Mouse (Mus musculus): ENCODE results near the gene Camta1.

Gene Camta1

DNA sequence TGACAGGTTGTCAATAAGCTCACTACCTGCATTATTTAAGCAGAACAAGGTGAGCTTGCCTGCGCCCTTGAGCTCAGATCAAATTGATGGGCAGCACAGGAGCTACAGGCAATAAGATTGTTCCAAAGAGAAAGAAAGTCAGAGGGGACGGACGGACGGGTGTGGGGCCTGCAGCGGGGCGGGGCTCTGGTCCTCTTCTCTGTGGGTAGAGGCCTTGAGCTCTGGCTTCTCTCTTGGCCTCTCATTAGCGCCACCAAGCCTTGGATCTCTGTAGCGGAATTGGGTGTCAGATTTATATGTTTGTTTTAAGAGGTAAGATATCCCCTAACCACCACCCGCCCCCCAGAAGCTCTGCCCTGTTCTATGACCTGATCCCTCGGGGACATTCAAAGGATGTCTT lies 666.5 kb downstream of the Camta1 start:
- in situ Hi-C loops (cut with MboI; ENCODE audit: low pct_unique_long_range_greater_than_20kb in 1 of 2, low sequenced_read_pairs in 2 of 2, unreplicated experiment in 1 of 2) = no loop called here

DNA sequence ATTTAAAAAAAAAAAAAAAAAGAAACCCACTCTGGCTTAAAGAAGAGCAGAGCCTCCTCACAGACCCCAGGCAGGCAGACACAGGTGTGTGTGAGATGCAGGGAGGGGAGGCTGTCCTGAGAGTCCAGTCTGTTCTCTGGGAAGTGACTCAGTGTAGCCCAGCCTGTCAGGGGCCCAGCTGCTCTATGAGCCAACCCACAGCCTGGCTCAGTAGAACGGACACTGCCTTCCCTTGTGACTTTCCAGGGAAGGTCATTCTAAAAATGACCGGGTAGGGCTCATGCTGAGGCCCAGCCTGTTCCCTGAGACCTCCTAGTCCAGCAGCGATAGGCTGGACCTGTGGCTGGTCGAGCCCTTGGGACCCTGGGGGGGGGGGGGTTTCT lies 667.0 kb downstream of the Camta1 start:
- in situ Hi-C loops (cut with MboI; ENCODE audit: low pct_unique_long_range_greater_than_20kb in 1 of 2, low sequenced_read_pairs in 2 of 2, unreplicated experiment in 1 of 2) = no loop called here

DNA sequence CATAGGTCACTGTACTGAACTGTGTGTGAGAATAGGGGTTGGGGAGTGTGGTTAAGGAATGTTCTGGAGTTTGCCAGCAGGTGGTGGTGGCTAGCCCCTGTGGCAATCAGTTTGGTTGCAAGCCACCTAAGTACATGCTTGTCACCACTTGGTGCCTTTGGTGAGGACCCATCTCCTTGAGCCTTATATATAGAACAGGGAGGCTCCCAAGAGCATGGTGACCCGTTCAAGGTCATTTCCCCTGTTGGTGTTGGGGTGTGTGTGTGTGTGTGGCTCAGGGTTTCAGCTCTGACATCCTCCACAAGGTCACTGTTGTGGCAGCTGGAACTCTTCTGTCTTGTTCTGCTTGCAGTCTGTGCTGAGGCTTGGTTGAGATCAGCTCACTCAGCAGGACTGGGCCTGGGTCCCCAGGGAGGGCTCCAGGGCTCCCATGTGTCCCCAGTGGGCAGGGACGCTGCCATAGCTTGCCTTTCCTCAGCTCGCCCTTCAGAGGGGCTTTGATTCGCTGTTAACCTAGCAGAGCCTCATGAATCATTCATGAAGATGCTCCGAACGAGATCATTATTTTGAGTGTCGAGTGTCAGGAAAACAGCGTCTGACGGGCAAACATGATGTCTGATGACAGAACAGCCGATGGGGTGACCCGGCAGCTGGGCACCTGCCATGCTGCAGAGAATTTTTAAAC lies 667.5 kb downstream of the Camta1 start:
- in situ Hi-C loops (cut with MboI; ENCODE audit: low pct_unique_long_range_greater_than_20kb in 1 of 2, low sequenced_read_pairs in 2 of 2, unreplicated experiment in 1 of 2) = no loop called here

DNA sequence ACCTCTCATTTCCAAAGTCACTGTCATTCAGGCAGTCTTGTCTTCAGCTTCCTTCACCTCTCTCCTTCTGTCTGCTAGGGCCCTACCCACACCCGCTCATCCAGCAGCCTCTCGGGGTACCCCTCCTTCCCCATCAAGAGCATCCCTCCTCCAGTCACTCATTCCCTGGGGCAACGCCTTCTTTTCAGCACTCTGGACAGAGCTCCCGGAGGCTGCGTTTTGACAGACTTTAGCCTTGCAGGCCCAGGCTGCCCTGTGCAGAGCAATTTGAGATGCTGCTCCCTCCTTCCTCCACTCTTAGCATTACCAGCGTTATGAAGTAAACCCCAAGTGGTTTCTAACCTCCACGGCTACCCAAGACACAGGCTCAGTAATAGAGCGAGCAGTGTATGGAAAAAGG lies 675.2 kb downstream of the Camta1 start:
- in situ Hi-C loops (cut with MboI; ENCODE audit: low pct_unique_long_range_greater_than_20kb in 1 of 2, low sequenced_read_pairs in 2 of 2, unreplicated experiment in 1 of 2) = no loop called here

DNA sequence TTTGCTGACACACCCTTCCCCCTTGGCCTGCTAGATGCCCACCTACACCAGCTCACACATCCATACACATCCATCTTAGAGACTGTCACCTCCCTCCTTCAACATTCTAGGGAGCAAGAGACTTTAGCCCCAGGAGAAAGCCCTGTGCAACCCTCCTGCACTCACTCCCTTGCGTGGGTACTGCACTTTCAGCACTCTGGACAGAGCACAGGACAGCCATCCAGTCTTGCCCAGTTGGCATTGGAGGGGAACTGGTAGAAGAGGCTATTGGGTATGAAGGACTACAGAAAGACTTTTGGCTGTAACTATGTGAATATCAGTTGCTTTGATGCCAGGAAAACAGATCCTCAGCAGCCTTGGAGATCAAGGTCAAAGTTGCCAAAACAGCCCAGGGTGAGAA lies 675.9 kb downstream of the Camta1 start:
- in situ Hi-C loops (cut with MboI; ENCODE audit: low pct_unique_long_range_greater_than_20kb in 1 of 2, low sequenced_read_pairs in 2 of 2, unreplicated experiment in 1 of 2) = no loop called here

DNA sequence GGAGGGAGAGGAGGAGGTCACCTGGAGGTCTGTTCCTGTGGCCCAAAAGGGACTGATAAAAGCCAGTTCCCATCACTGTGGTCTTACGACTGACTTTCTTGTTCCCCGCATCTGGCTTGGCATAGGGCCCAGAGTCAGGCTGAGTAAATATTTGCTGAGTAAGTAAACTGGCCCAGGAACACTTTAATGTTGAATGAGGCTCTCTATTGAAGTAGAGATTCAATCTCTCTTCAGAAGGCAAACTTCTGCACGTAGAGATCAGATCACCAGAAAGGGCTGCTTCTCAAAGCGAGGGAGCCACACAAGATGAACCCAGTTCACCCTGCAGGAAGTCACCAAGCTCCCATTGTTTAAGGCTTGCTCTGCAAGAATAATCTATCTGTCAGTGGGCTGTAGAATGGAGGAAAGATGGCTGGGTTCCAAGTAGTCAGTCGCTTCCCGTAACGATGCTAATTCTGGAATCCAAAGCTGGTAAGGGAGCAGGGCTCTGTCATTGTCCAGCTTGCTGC lies 681.2 kb downstream of the Camta1 start:
- in situ Hi-C loops (cut with MboI; ENCODE audit: low pct_unique_long_range_greater_than_20kb in 1 of 2, low sequenced_read_pairs in 2 of 2, unreplicated experiment in 1 of 2) = no loop called here

DNA sequence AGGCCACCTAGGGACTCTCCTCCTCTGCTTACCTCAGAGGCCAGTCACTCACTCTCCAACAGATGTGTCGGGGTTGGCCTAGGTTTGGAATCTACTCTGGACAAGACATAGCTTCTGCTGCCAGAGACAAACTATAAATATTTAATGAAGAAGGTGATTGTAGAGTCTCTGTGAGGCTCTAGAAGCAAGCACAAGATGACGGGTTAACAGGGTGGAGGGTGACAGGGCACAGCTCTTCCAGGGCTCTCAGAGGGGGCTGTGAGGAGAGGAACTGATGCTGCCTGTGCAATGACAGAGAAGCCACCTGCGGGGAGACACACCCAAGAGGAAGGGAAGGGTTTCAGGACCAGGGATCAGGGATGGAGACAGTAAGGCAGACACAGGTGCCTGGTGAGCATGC lies 682.0 kb downstream of the Camta1 start:
- in situ Hi-C loops (cut with MboI; ENCODE audit: low pct_unique_long_range_greater_than_20kb in 1 of 2, low sequenced_read_pairs in 2 of 2, unreplicated experiment in 1 of 2) = no loop called here

DNA sequence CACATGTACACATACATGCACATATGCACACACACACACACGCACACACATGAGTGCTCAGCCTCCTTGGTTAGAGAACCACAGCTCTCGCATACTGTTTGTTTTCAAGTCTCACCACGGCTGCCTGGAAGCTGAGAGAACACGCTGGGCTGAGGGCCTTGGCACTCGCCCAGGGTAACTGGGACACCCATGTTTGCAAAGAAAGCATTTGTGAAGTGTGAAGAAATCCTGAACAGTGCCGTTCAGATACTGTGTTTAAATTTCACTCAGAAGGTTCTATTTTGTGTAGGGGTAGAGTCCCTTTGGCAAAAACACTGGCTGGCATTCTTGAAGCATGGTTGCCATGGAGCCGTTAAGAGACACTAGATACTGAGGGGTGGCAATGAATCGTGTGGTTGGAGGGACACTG lies 682.7 kb downstream of the Camta1 start:
- in situ Hi-C loops (cut with MboI; ENCODE audit: low pct_unique_long_range_greater_than_20kb in 1 of 2, low sequenced_read_pairs in 2 of 2, unreplicated experiment in 1 of 2) = no loop called here

DNA sequence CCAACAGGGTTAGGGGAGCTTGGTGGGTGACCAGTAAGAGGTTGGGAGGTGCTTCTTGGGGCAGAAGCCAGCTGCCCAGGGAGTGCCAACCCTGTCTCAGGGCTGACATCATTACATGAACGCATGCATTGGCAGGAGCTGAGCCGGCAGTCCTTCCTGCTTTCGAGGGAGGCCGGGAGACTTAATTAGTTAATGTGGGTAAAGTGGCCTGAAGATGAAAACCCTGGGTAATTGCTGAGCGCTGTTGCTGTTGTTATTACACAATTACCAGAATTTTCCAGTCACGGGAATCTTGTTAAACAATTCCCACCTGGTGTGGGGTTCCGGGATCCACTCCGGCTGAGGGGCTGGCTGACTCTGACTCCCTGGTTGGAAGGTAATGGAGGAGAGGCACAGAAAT lies 689.1 kb downstream of the Camta1 start:
- in situ Hi-C loops (cut with MboI; ENCODE audit: low pct_unique_long_range_greater_than_20kb in 1 of 2, low sequenced_read_pairs in 2 of 2, unreplicated experiment in 1 of 2) = loop anchor here in 1 of 2 experiments (25.0 kb wide), 1 partner anchor 115 kb away; no protein-coding TSS in a partner anchor

DNA sequence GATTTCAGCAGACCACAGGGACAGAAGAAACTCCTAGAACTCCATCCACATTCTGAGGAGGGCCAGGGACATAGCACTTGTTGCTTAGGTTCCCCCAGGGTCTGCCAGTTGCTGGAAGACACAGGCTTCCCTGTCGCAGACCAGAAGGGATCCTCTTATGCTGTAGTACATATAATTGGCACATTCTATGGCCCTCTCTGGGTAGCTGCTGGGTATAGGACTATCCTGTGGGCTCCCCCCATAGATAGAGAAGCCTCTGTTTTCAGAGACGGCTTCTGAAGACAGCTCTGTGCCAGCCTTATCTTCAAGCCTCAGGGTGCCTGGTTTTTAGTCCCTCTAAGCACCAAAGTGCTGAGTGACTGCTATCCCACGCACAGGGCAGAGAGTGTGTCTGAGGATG lies 690.6 kb downstream of the Camta1 start:
- in situ Hi-C loops (cut with MboI; ENCODE audit: low pct_unique_long_range_greater_than_20kb in 1 of 2, low sequenced_read_pairs in 2 of 2, unreplicated experiment in 1 of 2) = loop anchor here in 1 of 2 experiments (25.0 kb wide), 1 partner anchor 116 kb away; no protein-coding TSS in a partner anchor

DNA sequence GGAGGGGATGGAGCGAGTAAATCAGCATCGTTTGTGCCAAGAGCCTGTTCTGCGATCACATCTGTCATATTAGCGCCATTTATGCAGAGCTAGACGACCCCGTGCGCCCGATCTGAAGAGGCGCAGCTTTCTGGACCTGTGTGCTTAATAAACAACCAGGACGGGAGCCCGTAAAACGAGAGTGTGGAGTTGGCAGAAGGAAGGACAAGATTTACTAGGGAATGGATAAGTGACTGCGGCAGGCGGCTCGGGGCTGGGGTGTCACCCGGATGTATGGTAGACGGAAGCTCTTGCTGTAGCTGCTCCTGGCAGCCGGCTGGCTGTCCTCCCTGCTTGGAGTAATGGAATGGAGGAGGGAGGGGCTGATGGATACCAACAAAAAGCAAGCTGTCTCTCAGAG lies 691.0 kb downstream of the Camta1 start:
- in situ Hi-C loops (cut with MboI; ENCODE audit: low pct_unique_long_range_greater_than_20kb in 1 of 2, low sequenced_read_pairs in 2 of 2, unreplicated experiment in 1 of 2) = loop anchor here in 1 of 2 experiments (25.0 kb wide), 1 partner anchor 117 kb away; no protein-coding TSS in a partner anchor

DNA sequence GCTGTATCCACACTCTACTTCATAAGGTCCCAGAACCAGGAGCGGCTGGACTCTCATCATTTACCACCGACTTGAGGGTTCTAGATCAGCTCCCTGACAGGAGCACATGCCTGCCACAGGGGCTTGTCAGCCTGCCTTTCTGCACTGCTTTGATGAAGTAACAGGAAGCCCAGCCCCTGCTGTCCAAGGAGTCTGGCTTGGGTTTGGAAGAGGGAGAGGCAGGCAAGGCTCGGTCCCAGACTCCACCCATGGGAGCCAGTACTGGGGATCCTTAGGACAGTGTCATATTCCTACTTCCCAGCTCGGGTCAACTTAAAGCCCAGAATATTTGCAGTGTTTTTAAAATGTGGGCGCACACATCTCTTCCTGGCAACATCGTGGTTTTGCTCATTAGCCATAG lies 694.7 kb downstream of the Camta1 start:
- in situ Hi-C loops (cut with MboI; ENCODE audit: low pct_unique_long_range_greater_than_20kb in 1 of 2, low sequenced_read_pairs in 2 of 2, unreplicated experiment in 1 of 2) = loop anchor here in 1 of 2 experiments (25.0 kb wide), 1 partner anchor 120 kb away; no protein-coding TSS in a partner anchor

DNA sequence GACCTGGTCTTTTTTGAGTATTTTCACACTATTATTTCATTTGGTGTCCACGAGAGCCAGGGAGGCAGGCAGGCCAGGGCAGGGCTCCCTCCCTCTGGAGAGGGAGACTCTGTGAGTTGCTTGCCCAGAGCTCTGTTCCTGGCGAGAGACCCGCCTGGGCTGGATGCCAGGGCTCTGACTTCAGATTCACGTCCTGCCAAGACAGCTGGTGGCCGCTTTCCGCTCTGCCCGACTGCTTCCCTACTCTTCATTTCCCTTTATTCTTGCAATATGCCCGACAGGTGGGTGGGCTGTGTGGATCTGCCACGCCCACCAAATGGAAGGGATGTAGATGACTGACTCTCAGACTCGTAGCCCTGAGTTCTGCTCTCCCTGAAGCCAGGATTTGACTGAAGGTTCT lies 696.1 kb downstream of the Camta1 start:
- in situ Hi-C loops (cut with MboI; ENCODE audit: low pct_unique_long_range_greater_than_20kb in 1 of 2, low sequenced_read_pairs in 2 of 2, unreplicated experiment in 1 of 2) = loop anchor here in 1 of 2 experiments (25.0 kb wide), 1 partner anchor 122 kb away; no protein-coding TSS in a partner anchor

DNA sequence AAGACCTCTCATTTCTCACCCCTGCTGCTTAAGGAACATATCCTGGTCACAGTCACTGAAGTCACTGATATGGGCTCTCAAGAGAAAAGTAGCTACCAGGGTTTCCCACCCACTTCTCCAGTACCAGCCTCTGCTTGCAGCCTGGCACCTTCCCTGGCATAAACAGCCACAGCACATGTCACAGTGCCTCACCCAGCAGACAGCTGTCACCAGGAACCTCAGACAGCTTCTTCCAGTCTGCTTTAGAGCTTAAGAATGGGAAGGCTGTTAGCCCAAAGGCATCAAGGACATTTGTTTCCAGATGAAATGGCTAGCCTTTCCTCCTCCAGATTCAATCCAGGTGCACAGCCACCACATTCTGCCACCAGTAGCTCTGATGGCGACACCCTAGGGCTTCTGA lies 697.4 kb downstream of the Camta1 start:
- in situ Hi-C loops (cut with MboI; ENCODE audit: low pct_unique_long_range_greater_than_20kb in 1 of 2, low sequenced_read_pairs in 2 of 2, unreplicated experiment in 1 of 2) = loop anchor here in 1 of 2 experiments (25.0 kb wide), 1 partner anchor 123 kb away; no protein-coding TSS in a partner anchor

DNA sequence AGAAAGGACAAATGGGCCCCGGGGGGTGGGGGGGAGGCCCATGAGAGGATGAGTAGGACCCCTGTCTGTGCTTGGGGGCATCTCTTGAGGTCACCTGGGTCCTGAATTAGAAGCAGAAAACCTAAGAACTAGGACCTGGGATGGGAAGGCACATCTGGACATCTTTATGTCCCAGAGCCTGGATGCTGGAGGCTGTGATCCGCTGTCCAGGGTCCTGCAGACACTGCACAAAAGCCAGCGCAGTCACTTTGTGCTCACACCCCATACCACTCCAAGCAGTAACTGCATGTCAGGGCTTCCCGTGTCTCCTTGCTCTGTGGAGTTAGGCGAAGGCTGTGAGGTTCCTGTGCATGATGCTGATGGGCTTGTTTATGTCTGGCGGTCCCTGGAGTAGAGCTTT lies 699.8 kb downstream of the Camta1 start:
- in situ Hi-C loops (cut with MboI; ENCODE audit: low pct_unique_long_range_greater_than_20kb in 1 of 2, low sequenced_read_pairs in 2 of 2, unreplicated experiment in 1 of 2) = loop anchor here in 1 of 2 experiments (25.0 kb wide), 1 partner anchor 125 kb away; no protein-coding TSS in a partner anchor

DNA sequence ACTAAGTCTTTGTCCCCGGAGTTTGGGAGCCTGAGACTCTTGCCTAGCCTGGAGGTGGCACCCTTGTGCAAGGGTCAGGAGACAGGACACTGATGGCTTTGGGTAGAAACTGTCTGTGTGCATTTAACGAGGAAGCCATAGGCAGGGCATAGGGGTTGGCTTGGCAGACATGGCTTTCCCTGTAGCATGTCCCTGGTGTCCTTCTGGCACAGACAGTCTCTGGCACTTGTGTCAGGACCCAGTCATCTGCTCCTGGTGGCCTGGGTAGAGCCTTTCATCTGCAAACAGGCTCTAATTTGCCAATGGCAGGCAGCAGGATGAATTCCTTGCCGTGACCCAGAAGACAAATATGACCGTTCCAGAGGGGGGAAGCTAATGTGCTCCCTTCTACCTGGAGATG lies 700.7 kb downstream of the Camta1 start:
- in situ Hi-C loops (cut with MboI; ENCODE audit: low pct_unique_long_range_greater_than_20kb in 1 of 2, low sequenced_read_pairs in 2 of 2, unreplicated experiment in 1 of 2) = loop anchor here in 1 of 2 experiments (25.0 kb wide), 1 partner anchor 126 kb away; no protein-coding TSS in a partner anchor

DNA sequence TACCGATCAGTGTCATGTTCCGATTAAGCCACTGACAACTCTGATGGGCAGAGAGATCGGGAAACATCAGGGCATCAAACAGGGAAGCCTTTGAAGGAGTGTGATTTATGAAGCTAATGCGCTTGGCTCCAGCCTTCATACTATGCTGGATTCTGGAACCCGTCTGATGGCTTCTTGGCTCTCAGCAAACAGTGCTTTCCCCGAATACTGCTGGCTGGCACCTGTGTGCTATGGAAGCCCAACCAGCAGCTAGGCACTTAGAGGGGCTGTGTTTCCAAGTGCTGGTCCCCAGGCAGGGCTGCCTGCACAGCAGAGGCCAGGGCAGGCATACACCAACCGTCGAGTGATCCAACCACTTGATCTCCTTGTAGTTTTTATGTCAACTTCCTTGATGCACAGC lies 701.2 kb downstream of the Camta1 start:
- in situ Hi-C loops (cut with MboI; ENCODE audit: low pct_unique_long_range_greater_than_20kb in 1 of 2, low sequenced_read_pairs in 2 of 2, unreplicated experiment in 1 of 2) = loop anchor here in 1 of 2 experiments (25.0 kb wide), 1 partner anchor 127 kb away; no protein-coding TSS in a partner anchor

DNA sequence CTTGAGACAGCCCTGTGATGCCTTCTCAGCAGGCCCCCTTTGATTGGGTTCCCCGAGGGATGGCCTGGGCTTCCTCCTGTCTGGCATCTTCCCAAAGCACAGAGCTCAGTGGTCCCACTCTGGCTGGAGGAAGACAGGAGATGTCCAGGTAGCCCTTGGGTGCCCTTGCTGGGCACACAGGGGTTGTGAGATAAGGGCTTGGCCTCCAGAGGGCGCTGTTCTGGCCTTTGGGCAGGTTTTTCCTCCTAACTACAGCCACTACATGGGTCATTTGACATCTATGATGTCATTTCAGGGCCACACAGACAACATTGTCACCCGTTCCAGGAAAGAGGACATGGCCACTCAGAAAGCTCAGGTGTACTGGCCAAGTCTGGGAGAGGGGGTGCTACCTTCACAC lies 703.4 kb downstream of the Camta1 start:
- in situ Hi-C loops (cut with MboI; ENCODE audit: low pct_unique_long_range_greater_than_20kb in 1 of 2, low sequenced_read_pairs in 2 of 2, unreplicated experiment in 1 of 2) = loop anchor here in 1 of 2 experiments (25.0 kb wide), 1 partner anchor 129 kb away; no protein-coding TSS in a partner anchor

DNA sequence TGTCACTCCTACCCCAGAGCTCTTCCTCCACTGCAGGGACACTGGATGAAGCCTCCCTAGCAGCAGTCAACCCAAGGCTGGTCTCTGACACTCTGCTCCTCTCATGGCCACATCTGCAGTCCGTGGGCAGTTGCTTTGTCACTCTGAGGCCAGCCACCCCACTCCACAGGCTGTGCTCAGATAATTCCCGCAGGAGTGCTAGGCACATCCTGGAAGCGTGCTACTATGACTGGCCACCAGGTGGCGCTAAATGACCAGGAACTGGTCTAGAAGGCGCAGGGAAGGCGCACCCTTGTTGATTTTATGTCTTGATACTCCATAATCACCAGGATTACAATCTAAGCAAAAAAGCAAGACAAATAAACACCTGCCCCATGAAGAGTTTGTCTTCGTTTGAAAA lies 704.8 kb downstream of the Camta1 start:
- in situ Hi-C loops (cut with MboI; ENCODE audit: low pct_unique_long_range_greater_than_20kb in 1 of 2, low sequenced_read_pairs in 2 of 2, unreplicated experiment in 1 of 2) = loop anchor here in 1 of 2 experiments (25.0 kb wide), 1 partner anchor 130 kb away; no protein-coding TSS in a partner anchor

DNA sequence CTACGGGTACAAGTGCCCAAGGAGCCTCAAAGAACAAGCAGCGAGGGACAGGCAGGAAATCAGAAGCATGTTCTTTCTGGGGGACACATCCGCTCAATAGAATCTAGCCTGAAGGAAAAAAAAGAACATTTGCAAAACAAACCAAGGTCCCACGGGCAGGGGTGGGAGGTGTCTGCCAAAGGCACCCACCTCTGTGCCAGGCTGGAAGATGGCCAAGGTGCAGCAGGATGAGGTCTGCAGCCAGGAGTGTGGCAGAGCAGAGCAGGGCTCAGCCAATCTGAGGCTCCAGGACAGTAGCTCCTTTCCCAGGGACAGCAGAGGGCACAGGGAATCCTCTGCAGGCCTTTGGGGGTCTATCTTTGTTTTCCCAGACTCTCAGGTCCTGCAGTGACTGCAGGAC lies 706.1 kb downstream of the Camta1 start:
- in situ Hi-C loops (cut with MboI; ENCODE audit: low pct_unique_long_range_greater_than_20kb in 1 of 2, low sequenced_read_pairs in 2 of 2, unreplicated experiment in 1 of 2) = loop anchor here in 1 of 2 experiments (25.0 kb wide), 1 partner anchor 132 kb away; no protein-coding TSS in a partner anchor
